Mouse (Mus musculus): ENCODE measurements around the gene Nrxn3. TPM values are rescaled to one million over a fixed set of nuclear protein-coding genes. Genes with fewer than 3 reads are reported as not detected.

Gene Nrxn3
- polyA plus RNA-seq, 1 experiment, result not detected

DNA sequence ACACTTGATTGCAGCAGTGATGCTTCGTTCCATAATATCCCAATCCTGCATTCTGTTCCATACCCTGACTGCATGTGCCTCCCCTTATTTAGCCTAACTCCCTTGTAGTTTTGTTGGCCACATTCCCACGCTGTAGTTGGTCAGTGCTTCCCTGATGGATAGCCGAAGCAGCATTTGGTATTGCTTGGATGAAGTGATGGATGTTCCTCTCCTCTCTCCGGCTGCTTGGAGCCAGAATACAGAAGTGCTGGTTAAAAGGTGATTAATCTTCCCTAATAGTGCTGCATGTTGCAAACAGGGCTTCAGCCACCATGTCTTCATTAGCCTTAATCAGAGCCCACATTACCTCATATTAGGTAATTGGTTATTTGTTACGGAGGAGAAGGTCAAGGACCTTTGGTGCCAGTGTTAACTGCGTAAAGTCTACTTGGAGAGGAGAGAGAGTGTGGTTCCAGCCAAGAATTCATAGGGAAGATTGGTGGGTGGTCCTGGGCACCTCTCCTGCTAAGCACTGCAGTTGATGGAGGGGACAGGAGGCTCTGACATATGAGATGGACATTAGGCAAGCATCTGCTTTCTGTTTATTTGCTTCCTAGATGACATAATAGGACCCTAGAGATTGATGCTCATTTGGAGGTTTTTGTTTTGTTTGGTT, 846.2 kb downstream of the Nrxn3 start:
- H3K4me1 ChIP-seq (ENCODE audit: control insufficient read depth, insufficient read depth, low read length), result no peaks in the 10 kb centered on the region
- no peak overlapping the region for H3K4me3 ChIP-seq (ENCODE audit: insufficient read depth, low read length)
- H3K27ac ChIP-seq (ENCODE audit: insufficient read depth, low read length), result no peak overlapping the region
- TF ChIP-seq CTCF (IDR thresholded peaks at IDR 0.05; ENCODE audit: borderline replicate concordance, insufficient read depth, low read length) (no peak), POLR2A (IDR thresholded peaks at IDR 0.05; ENCODE audit: low read depth, low read length) (no peak)

- H3K27ac ChIP-seq (ENCODE audit: insufficient read depth, low read length), result no peak overlapping the region
- peaks cover 6% of the 10 kb centered on the region for H3K4me1 ChIP-seq (ENCODE audit: control insufficient read depth, insufficient read depth, low read length)
- TF ChIP-seq CTCF (IDR thresholded peaks at IDR 0.05; ENCODE audit: borderline replicate concordance, insufficient read depth, low read length) (no peak), POLR2A (IDR thresholded peaks at IDR 0.05; ENCODE audit: low read depth, low read length) (no peak)
- H3K4me3 ChIP-seq (ENCODE audit: insufficient read depth, low read length), result no peak overlapping the region
These were observed 869.8 kb downstream of the Nrxn3 start for GRCm38 (mm10) chr12:89592459-89592858.

DNA sequence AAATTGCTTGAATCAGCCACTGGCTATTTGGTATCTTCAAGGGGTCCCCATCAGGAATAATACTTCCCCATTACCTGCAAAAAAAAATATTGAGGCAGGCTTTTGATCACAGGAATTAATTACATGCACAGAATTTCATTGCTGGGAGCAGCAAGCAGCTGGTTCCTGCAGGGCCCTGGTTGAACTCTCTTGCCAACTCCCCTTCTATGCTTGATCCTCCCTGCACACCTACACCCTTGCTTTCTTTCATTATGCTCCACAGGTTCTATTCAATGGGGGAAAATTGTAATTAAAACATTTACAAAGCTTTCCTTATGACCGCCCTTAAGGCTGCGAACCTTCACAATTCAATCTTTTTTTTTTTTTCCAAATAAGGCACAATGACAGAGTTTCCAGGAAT, 891.0 kb downstream of the Nrxn3 start:
- Histone ChIP-seq H3K4me3 (ENCODE audit: insufficient read depth, low read length) (no peak overlapping the region), H3K4me1 (ENCODE audit: control insufficient read depth, insufficient read depth, low read length) (no peaks in the 10 kb centered on the region), H3K27ac (ENCODE audit: insufficient read depth, low read length) (no peak overlapping the region)
- TF ChIP-seq CTCF (IDR thresholded peaks at IDR 0.05; ENCODE audit: borderline replicate concordance, insufficient read depth, low read length) (no peak), POLR2A (IDR thresholded peaks at IDR 0.05; ENCODE audit: low read depth, low read length) (no peak)

GRCm38 (mm10) chr12:89625746-89626145, 903.1 kb downstream of the Nrxn3 start:
- TF ChIP-seq CTCF (IDR thresholded peaks at IDR 0.05; ENCODE audit: borderline replicate concordance, insufficient read depth, low read length) (no peak), POLR2A (IDR thresholded peaks at IDR 0.05; ENCODE audit: low read depth, low read length) (no peak)
- Histone ChIP-seq H3K4me1 (ENCODE audit: control insufficient read depth, insufficient read depth, low read length) (no peaks in the 10 kb centered on the region), H3K27ac (ENCODE audit: insufficient read depth, low read length) (no peak overlapping the region), H3K4me3 (ENCODE audit: insufficient read depth, low read length) (no peak overlapping the region)

- no peak for TF ChIP-seq CTCF (IDR thresholded peaks at IDR 0.05; ENCODE audit: borderline replicate concordance, insufficient read depth, low read length)
- TF ChIP-seq POLR2A (IDR thresholded peaks at IDR 0.05; ENCODE audit: low read depth, low read length), result no peak
- H3K4me3 ChIP-seq (ENCODE audit: insufficient read depth, low read length), result no peak overlapping the region
- no peak overlapping the region for H3K27ac ChIP-seq (ENCODE audit: insufficient read depth, low read length)
- no peaks in the 10 kb centered on the region for H3K4me1 ChIP-seq (ENCODE audit: control insufficient read depth, insufficient read depth, low read length)
These were observed 917.4 kb downstream of the Nrxn3 start for GRCm38 (mm10) chr12:89640046-89640445.

GRCm38 (mm10) chr12:89641460-89641859, 918.8 kb downstream of the Nrxn3 start:
- no peak for TF ChIP-seq POLR2A (IDR thresholded peaks at IDR 0.05; ENCODE audit: low read depth, low read length)
- no peak for TF ChIP-seq CTCF (IDR thresholded peaks at IDR 0.05; ENCODE audit: borderline replicate concordance, insufficient read depth, low read length)
- Histone ChIP-seq H3K4me1 (ENCODE audit: control insufficient read depth, insufficient read depth, low read length) (no peaks in the 10 kb centered on the region), H3K27ac (ENCODE audit: insufficient read depth, low read length) (no peak overlapping the region), H3K4me3 (ENCODE audit: insufficient read depth, low read length) (no peak overlapping the region)

GRCm38 (mm10) chr12:89653211-89653610, 930.5 kb downstream of the Nrxn3 start:
- TF ChIP-seq CTCF (IDR thresholded peaks at IDR 0.05; ENCODE audit: borderline replicate concordance, insufficient read depth, low read length) (no peak), POLR2A (IDR thresholded peaks at IDR 0.05; ENCODE audit: low read depth, low read length) (no peak)
- no peak overlapping the region for H3K4me3 ChIP-seq (ENCODE audit: insufficient read depth, low read length)
- no peak overlapping the region for H3K27ac ChIP-seq (ENCODE audit: insufficient read depth, low read length)
- no peaks in the 10 kb centered on the region for H3K4me1 ChIP-seq (ENCODE audit: control insufficient read depth, insufficient read depth, low read length)

DNA sequence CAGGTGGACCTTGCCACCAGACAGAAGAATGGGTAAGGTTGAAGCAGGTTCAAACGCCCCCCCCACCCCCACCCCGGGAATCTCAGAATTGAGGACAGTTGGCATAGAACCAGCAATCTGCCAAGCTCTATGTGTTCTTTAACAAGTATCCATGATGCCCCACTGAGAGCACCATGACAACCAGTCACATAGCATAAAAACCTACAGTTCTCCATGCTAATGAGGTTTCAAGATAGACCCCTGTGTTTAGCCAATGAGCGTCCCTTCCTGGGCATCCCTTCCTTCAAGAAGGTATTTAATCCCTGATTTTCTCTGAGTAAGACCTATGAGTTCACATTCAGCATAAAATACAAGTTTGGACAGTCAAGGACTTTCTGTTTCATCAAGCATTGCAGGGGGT, 938.5 kb downstream of the Nrxn3 start:
- TF ChIP-seq CTCF (IDR thresholded peaks at IDR 0.05; ENCODE audit: borderline replicate concordance, insufficient read depth, low read length), result no peak
- no peak overlapping the region for H3K27ac ChIP-seq (ENCODE audit: insufficient read depth, low read length)
- H3K4me1 ChIP-seq (ENCODE audit: control insufficient read depth, insufficient read depth, low read length), result no peaks in the 10 kb centered on the region
- no peak overlapping the region for H3K4me3 ChIP-seq (ENCODE audit: insufficient read depth, low read length)

DNA sequence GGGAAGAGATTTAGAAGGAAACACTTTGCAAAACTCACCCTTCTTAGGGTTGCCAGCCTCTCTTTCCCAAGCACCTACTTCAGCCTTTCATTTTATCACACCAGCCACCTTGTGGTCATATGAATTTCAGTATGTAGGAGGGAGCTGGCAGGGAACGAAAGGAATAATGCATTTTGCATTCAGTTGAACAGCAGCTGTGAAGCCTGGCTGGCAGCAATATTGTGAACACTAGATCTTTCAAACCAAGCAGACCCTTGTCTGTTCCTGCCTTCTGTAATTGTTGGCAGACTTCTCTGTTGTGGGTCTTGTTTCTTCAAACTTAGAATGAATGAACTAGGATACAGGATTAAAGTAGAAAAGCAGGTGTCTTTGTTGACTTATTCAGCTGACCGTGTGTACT, 946.2 kb downstream of the Nrxn3 start:
- TF ChIP-seq CTCF (IDR thresholded peaks at IDR 0.05; ENCODE audit: borderline replicate concordance, insufficient read depth, low read length), result no peak
- TF ChIP-seq POLR2A (IDR thresholded peaks at IDR 0.05; ENCODE audit: low read depth, low read length), result no peak
- Histone ChIP-seq H3K4me1 (ENCODE audit: control insufficient read depth, insufficient read depth, low read length) (no peaks in the 10 kb centered on the region), H3K27ac (ENCODE audit: insufficient read depth, low read length) (no peak overlapping the region), H3K4me3 (ENCODE audit: insufficient read depth, low read length) (no peak overlapping the region)

DNA sequence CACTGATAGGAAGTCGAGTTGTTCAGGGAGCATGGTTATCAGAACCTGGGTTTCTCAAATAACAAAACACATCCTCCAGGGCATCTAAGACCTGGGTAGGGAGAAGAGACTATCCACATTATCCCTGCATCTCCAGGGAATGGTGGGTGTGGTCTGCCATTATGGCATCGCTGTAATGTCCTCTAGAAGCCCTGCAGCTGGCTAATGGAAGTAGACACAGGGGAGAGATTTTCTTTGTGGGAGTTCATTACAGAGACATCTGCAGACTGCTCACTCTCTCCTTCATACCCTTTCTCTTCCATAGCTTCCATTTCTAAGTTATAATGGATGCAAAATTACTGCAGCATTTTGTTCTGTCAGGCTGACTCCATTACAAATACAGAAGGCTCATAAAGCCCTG, 950.1 kb downstream of the Nrxn3 start:
- Histone ChIP-seq H3K27ac (ENCODE audit: insufficient read depth, low read length) (no peak overlapping the region), H3K4me3 (ENCODE audit: insufficient read depth, low read length) (no peak overlapping the region), H3K4me1 (ENCODE audit: control insufficient read depth, insufficient read depth, low read length) (no peaks in the 10 kb centered on the region)
- TF ChIP-seq POLR2A (IDR thresholded peaks at IDR 0.05; ENCODE audit: low read depth, low read length) (no peak), CTCF (IDR thresholded peaks at IDR 0.05; ENCODE audit: borderline replicate concordance, insufficient read depth, low read length) (no peak)

- H3K27ac ChIP-seq (ENCODE audit: insufficient read depth, low read length), result no peak overlapping the region
- TF ChIP-seq POLR2A (IDR thresholded peaks at IDR 0.05; ENCODE audit: low read depth, low read length), result no peak
- TF ChIP-seq CTCF (IDR thresholded peaks at IDR 0.05; ENCODE audit: borderline replicate concordance, insufficient read depth, low read length), result no peak
These were observed 963.0 kb downstream of the Nrxn3 start for GRCm38 (mm10) chr12:89685633-89686032.

More at GRCm38 (mm10) chr12:89685633-89686032, 963.0 kb downstream of the Nrxn3 start:
- Histone ChIP-seq H3K4me1 (ENCODE audit: control insufficient read depth, insufficient read depth, low read length) (no peaks in the 10 kb centered on the region), H3K4me3 (ENCODE audit: insufficient read depth, low read length) (no peak overlapping the region)
